ENCODE assay signal across 10 mouse cellular contexts in the genomic region with DNA sequence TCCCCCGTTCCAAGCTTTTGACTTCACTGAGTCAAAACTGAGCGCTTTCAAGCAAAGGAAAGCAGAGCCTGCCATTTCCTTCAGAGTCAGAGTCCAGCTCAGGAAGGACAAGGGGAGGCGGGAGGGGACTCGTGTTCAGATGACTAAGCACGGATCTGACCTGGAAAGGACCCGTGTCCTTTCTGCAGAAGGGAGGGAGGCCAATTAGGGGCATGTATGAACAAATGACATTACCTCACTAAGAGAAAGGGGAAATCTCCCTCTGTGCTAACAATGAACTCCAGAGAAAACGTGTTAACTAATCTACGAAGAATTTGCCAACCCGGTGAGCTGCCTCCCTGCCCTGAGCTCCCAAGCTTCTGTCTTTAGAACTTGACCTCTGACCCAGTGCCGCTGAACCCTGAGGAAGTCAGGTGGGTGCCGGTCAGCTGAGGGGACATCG. TPM values are rescaled to one million over a fixed set of nuclear protein-coding genes. Genes with fewer than 3 reads are reported as not detected.
DNase-seq lines count a peak whose midpoint lies in the region; ATAC-seq and TF ChIP-seq lines count a peak whose summit lies in the region.
"Had no signal": no experiment of that assay in that cellular context is flagged by ENCODE, and none has a peak within 500 bp of the region (broad histone marks: within the 10 kb centered on the region; RNA-seq: fewer than 3 reads in every experiment).

No protein-coding gene starts in this region.

- H3K4me2 ChIP-seq in embryonic facial prominence, embryonic 11.5 days (ENCODE audit: low read depth, low read length) = no peak overlapping the region
- H3K4me2 ChIP-seq in intestine, postnatal 0 days (replicated peaks; ENCODE audit: low read depth) = peak overlapping the region; percentile 30
- H3K4me2 ChIP-seq: embryonic facial prominence, embryonic 13.5 days had no signal

- WGBS in embryonic facial prominence, embryonic 11.5 days = 40% methylated on average over 12 of the region's 12 CpGs
- 28% methylated on average over 12 of the region's 12 CpGs for WGBS in intestine, postnatal 0 days

- H3K27me3 ChIP-seq in embryonic facial prominence, embryonic 11.5 days (ENCODE audit: control insufficient read depth, insufficient read depth, low read length) = no peaks in the 10 kb centered on the region
- no peaks in the 10 kb centered on the region for H3K27me3 ChIP-seq in intestine, postnatal 0 days (replicated peaks; ENCODE audit: control insufficient read depth, insufficient read depth, low read length)
- H3K27me3 ChIP-seq: embryonic facial prominence, embryonic 13.5 days had no signal

- ATAC-seq in embryonic facial prominence, embryonic 11.5 days (replicated peaks; ENCODE audit: insufficient number of reproducible peaks, low FRiP score, low TSS enrichment, low read depth) = no peak
- ATAC-seq in intestine, postnatal 0 days = peak; percentile 79
- ATAC-seq in erythroblast, adult 5-6 weeks (replicated peaks; ENCODE audit: low FRiP score, poor library complexity, severe bottlenecking) = no peak

- TF ChIP-seq CTCF in intestine, postnatal 0 days (IDR thresholded peaks at IDR 0.05; ENCODE audit: low read depth) = no peak

- no peaks in the 10 kb centered on the region for H3K4me1 ChIP-seq in embryonic facial prominence, embryonic 11.5 days (ENCODE audit: control insufficient read depth, insufficient read depth, low read length)
- H3K4me1 ChIP-seq in intestine, postnatal 0 days (replicated peaks; ENCODE audit: control insufficient read depth, insufficient read depth, low read length) = no peaks in the 10 kb centered on the region

- no peaks in the 10 kb centered on the region for H3K36me3 ChIP-seq in embryonic facial prominence, embryonic 11.5 days (replicated peaks; ENCODE audit: control insufficient read depth, insufficient read depth, low read depth, low read length)
- H3K36me3 ChIP-seq in intestine, postnatal 0 days (ENCODE audit: control insufficient read depth, insufficient read depth) = no peaks in the 10 kb centered on the region
- H3K36me3 ChIP-seq: embryonic facial prominence, embryonic 13.5 days had no signal

- H3K27ac ChIP-seq in embryonic facial prominence, embryonic 11.5 days (replicated peaks; ENCODE audit: low read depth, low read length) = no peak overlapping the region
- no peak overlapping the region for H3K27ac ChIP-seq in intestine, postnatal 0 days (ENCODE audit: low read depth, low read length)
- H3K27ac ChIP-seq: embryonic facial prominence, embryonic 13.5 days; liver, embryonic 14.5 days had no signal

- no peak overlapping the region for H3K9ac ChIP-seq in embryonic facial prominence, embryonic 11.5 days (replicated peaks; ENCODE audit: low read length)
- H3K9ac ChIP-seq in intestine, postnatal 0 days (ENCODE audit: low read depth, low read length) = no peak overlapping the region
- H3K9ac ChIP-seq: embryonic facial prominence, embryonic 13.5 days; liver, embryonic 14.5 days had no signal

- peak; percentile 41 to 43 for DNase-seq in lung, adult 18-20 months
- DNase-seq in lung, postnatal 14 days = no peak
- DNase-seq in embryonic facial prominence, embryonic 11.5 days (ENCODE audit: low spot score) = peak; percentile 28
- peak; percentile 72 for DNase-seq in retina, postnatal 1 day
- no peak for DNase-seq in frontal cortex, postnatal 25 days (ENCODE audit: low spot score in 2 of 2)
- DNase-seq in right cerebral cortex, adult 2 months (ENCODE audit: low spot score in 2 of 2) = no peak

- H3K9me3 ChIP-seq in embryonic facial prominence, embryonic 11.5 days (replicated peaks; ENCODE audit: control insufficient read depth, low read length) = no peaks in the 10 kb centered on the region
- peaks cover 8% of the 10 kb centered on the region; the same call in 1 of the 2 replicates for H3K9me3 ChIP-seq in intestine, postnatal 0 days (ENCODE audit: control insufficient read depth)
- H3K9me3 ChIP-seq: embryonic facial prominence, embryonic 13.5 days had no signal

- no peak overlapping the region for H3K4me3 ChIP-seq in embryonic facial prominence, embryonic 11.5 days (ENCODE audit: low read depth, low read length)
- H3K4me3 ChIP-seq in intestine, postnatal 0 days (ENCODE audit: low read depth, low read length) = no peak overlapping the region
- H3K4me3 ChIP-seq: embryonic facial prominence, embryonic 13.5 days had no signal

RNA-seq across cellular contexts. Expression of a gene that starts 18.9 kb away (rescaled TPM):
- 46.8 and 49.7 TPM in 2 replicates for polyA plus RNA-seq in embryonic facial prominence, embryonic 11.5 days (2014; fragmentation: Nextera tagmentation; extraction: Ambion mirVana)
- polyA plus RNA-seq in intestine, postnatal 0 days (2015; fragmentation: Nextera tagmentation; extraction: Ambion mirVana) = 20.1 and 22.1 TPM in 2 replicates
- total RNA-seq in erythroblast, adult 5-6 weeks (2015; ENCODE audit: low replicate concordance) = 1.2 and 18.8 TPM in 2 replicates
- 7.0 and 20.1 TPM in 2 replicates for total RNA-seq in erythroblast, adult 5-6 weeks (2017; ENCODE audit: low replicate concordance)

Comparison
In these comparisons a context has a peak if more than half of its experiments do, and no peak if none do; other contexts are left out.
1. DNase-seq: peak in lung, adult 18-20 months (2 of 2), embryonic facial prominence, embryonic 11.5 days (single experiment) and retina, postnatal 1 day (single experiment); none in lung, postnatal 14 days (single experiment), frontal cortex, postnatal 25 days (0 of 2) and right cerebral cortex, adult 2 months (0 of 2).